Mouse (Mus musculus) right cerebral cortex, postnatal 25 days (tissue): Measurements from ENCODE around the gene Cd5l.

Experiments
- DNase-seq: peaks from one replicate; pipeline ENCODE4 v3.0.0; 2022

Gene Cd5l

GRCm38 (mm10) chr3:87409196-87409935 lies 51.7 kb downstream of the Cd5l start:
- DNase-seq = no peak

DNA sequence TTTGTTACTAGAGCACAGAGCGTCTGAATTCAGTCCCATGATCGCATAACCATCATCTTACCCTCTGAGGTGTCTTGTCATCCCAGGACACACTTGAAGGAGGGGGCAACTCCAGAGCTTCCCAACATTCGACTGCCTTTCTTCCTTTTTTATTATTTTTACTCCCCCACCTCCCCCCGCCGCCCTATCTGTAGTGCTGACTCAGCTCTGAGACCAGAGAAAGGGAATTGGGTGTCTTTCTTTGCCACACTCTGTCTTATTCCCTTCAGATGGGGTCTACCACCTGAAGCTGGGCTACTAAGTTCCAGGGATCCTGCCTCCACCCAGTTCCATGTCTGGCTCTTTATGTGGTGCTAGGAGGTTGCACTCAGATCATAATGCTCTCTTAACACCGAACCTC lies 52.9 kb downstream of the Cd5l start:
- DNase-seq = no peak

DNA sequence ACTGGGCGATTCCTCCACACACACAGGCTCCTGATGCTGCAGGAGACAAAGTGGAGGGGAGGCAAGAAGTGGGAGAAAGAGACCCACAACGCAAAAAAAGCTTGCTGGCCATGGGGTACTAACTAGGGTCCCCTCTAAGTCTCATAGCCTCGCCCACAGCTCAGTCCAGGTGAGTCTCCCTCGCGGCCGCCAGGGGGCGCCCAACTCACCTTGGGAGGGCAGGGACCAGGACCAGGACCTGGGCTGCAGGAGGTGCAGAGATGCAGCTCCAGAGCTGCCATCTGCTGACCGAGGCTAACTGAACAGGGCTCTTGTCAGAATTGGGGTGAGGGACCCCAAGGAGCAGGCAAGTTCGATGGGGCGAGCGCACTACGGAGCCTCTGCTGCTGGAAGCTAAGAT lies 53.5 kb downstream of the Cd5l start:
- DNase-seq = peak; percentile 22

DNA sequence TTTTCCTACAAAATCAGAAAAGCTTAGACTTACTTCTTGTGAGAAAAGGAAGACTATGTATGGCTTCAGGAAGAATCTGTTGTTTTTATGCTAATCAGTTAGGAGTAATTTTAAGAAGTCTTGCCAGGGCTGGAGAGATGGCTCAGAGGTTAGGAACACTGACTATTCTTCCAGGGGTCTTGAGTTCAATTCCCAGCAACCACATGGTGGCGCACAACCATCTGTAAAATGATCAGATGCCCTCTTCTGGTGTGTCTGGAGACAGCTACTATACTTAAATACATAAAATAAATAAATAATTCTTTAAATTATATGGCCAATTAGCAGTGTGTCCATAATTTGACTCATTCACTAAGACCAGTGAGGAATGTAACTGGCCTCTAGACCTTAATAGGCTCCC lies 63.0 kb downstream of the Cd5l start:
- DNase-seq = no peak
